Mouse (Mus musculus): ENCODE data around the gene Dync1i1.

GRCm38 (mm10) chr6:5920670-5921069 is 195.2 kb downstream of the Dync1i1 start:
- TF ChIP-seq CTCF (IDR thresholded peaks at IDR 0.05; ENCODE audit: insufficient read depth, low read length) (no peak), POLR2A (IDR thresholded peaks at IDR 0.05; ENCODE audit: borderline replicate concordance, extremely low read depth, low read depth, low read length) (no peak)

All from lung, adult 2 months (tissue).